Comparison of ENCODE assay signal across 8 mouse cellular contexts in the genomic region with DNA sequence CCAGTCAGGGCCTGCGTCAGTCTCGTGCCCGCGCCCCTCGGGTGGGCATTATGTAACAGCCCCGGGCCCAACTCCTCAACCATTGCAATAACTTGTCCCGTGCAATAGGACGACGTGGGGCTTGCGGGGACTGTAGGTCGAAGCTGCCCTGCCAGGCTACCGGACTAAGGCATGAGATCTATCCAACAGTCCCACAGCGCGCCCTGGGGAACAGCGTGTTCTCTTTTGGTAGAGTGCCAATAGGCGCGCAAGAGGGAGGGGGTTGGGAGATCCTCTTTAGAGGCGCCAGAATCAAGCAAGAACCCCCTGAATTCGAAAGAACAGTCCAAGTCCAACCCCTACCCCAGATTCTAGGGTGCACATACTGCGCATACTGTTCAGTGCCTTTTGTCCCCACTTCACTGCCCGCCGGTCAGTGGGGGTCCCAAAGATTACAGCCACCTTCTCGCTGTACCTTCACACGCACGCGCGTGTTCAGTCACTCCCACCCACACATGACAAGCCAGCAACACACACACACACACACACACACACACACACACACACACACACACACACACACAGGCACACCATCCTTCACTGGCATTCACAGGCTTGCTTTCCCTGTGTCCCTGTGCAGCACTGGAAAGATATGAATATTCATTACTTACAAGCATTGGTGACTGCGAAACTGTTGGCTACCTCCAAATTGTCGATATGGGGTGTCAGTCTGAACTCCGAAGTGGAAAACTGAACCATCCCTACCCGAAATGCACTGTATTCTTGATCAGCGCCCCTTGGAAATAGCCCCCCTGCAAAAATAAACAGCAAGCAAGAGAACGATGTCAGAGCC. TPM values are rescaled to one million over a fixed set of nuclear protein-coding genes. Genes with fewer than 3 reads are reported as not detected.
DNase-seq lines count a peak whose midpoint lies in the region; ATAC-seq lines count a peak whose summit lies in the region.

No protein-coding gene starts in this region.

- no peak overlapping the region for H3K9ac ChIP-seq in kidney, embryonic 15.5 days
- H3K9ac ChIP-seq in embryonic facial prominence, embryonic 14.5 days (ENCODE audit: low read depth, low read length), result peak overlapping the region; percentile 21; the same call in 1 of the 2 replicates
- H3K9ac ChIP-seq in intestine, embryonic 15.5 days, result peak overlapping the region; percentile 8; the same call in 1 of the 2 replicates

- DNase-seq in kidney, postnatal 36 days, result no peak
- DNase-seq in adrenal gland, postnatal 14 days, result peak; percentile 41
- DNase-seq in embryonic facial prominence, embryonic 14.5 days (ENCODE audit: low spot score), result peak; percentile 38
- peak; percentile 6 for DNase-seq in liver
- DNase-seq in right cerebral cortex, adult 18-20 months, result peak; percentile 71
- no peak for DNase-seq in T-cell, adult 2 months (ENCODE audit: low spot score)

- 7% methylated on average over 33 of the region's 33 CpGs for WGBS in kidney, embryonic 15.5 days
- 9% methylated on average over 33 of the region's 33 CpGs for WGBS in embryonic facial prominence, embryonic 14.5 days
- WGBS in intestine, embryonic 15.5 days, result 12% methylated on average over 33 of the region's 33 CpGs

- H3K27ac ChIP-seq in kidney, embryonic 15.5 days, result no peak overlapping the region
- no peak overlapping the region for H3K27ac ChIP-seq in embryonic facial prominence, embryonic 14.5 days (replicated peaks; ENCODE audit: low read depth, low read length)
- no peak overlapping the region for H3K27ac ChIP-seq in intestine, embryonic 15.5 days

- peak overlapping the region; percentile 62 for H3K4me2 ChIP-seq in kidney, embryonic 15.5 days
- H3K4me2 ChIP-seq in embryonic facial prominence, embryonic 14.5 days (ENCODE audit: low read depth, low read length), result peak overlapping the region; percentile 79
- peak overlapping the region; percentile 69 for H3K4me2 ChIP-seq in intestine, embryonic 15.5 days (replicated peaks)

- ATAC-seq in kidney, embryonic 15.5 days (replicated peaks; ENCODE audit: low FRiP score), result peak; percentile 52; the same call in 1 of the 2 replicates
- peak; percentile 48; the same call in 1 of the 2 replicates for ATAC-seq in embryonic facial prominence, embryonic 14.5 days (ENCODE audit: low read depth)
- peak; percentile 50; the same call in 1 of the 2 replicates for ATAC-seq in intestine, embryonic 15.5 days

- H3K4me3 ChIP-seq in kidney, embryonic 15.5 days (replicated peaks), result peak overlapping the region; percentile 36
- H3K4me3 ChIP-seq in embryonic facial prominence, embryonic 14.5 days (ENCODE audit: low read depth, low read length), result peak overlapping the region; percentile 42
- peak overlapping the region; percentile 30 for H3K4me3 ChIP-seq in intestine, embryonic 15.5 days (replicated peaks)

- peaks cover 31% of the 10 kb centered on the region for H3K27me3 ChIP-seq in kidney, embryonic 15.5 days
- peaks cover 27% of the 10 kb centered on the region for H3K27me3 ChIP-seq in embryonic facial prominence, embryonic 14.5 days (replicated peaks; ENCODE audit: control insufficient read depth, insufficient read depth, low read length)
- peaks cover 19% of the 10 kb centered on the region for H3K27me3 ChIP-seq in intestine, embryonic 15.5 days (replicated peaks)

- no peaks in the 10 kb centered on the region for H3K9me3 ChIP-seq in kidney, embryonic 15.5 days (replicated peaks)
- no peaks in the 10 kb centered on the region for H3K9me3 ChIP-seq in embryonic facial prominence, embryonic 14.5 days (ENCODE audit: control insufficient read depth, low read length)
- no peaks in the 10 kb centered on the region for H3K9me3 ChIP-seq in intestine, embryonic 15.5 days

- no peaks in the 10 kb centered on the region for H3K36me3 ChIP-seq in kidney, embryonic 15.5 days
- H3K36me3 ChIP-seq in embryonic facial prominence, embryonic 14.5 days (ENCODE audit: control insufficient read depth, insufficient read depth, low read length), result no peaks in the 10 kb centered on the region
- H3K36me3 ChIP-seq in intestine, embryonic 15.5 days, result no peaks in the 10 kb centered on the region

- H3K4me1 ChIP-seq in kidney, embryonic 15.5 days, result peaks cover 24% of the 10 kb centered on the region
- H3K4me1 ChIP-seq in embryonic facial prominence, embryonic 14.5 days (ENCODE audit: control insufficient read depth, insufficient read depth, low read length), result peaks cover 18% of the 10 kb centered on the region; the same call in 1 of the 2 replicates
- peaks cover 11% of the 10 kb centered on the region; the same call in 1 of the 2 replicates for H3K4me1 ChIP-seq in intestine, embryonic 15.5 days (replicated peaks)

RNA-seq across cellular contexts. Expression of a gene that starts 1.4 kb away (rescaled TPM):
- 0.72 and 1.1 TPM in 2 replicates for polyA plus RNA-seq in kidney, embryonic 15.5 days (2015; fragmentation: Nextera tagmentation; extraction: Ambion mirVana)
- total RNA-seq in adrenal gland, postnatal 14 days (2021), result 11.9 and 15.8 TPM in 2 replicates
- 3.6 and 3.9 TPM in 2 replicates for polyA plus RNA-seq in embryonic facial prominence, embryonic 14.5 days (2014; fragmentation: Nextera tagmentation; extraction: Ambion mirVana)
- polyA plus RNA-seq in intestine, embryonic 15.5 days (2015; fragmentation: Nextera tagmentation; extraction: Ambion mirVana), result 2.4 TPM in 2 replicates

Comparison
In these comparisons a context has a peak if more than half of its experiments do, and no peak if none do; other contexts are left out.
1. DNase-seq: peak in adrenal gland, postnatal 14 days (single experiment), embryonic facial prominence, embryonic 14.5 days (single experiment), liver (single experiment) and right cerebral cortex, adult 18-20 months (single experiment); none in kidney, postnatal 36 days (0 of 2) and T-cell, adult 2 months (single experiment).
2. Peak in every context shown above with its lines, with median percentiles within 50 percentile points of each other: ATAC-seq, H3K4me2 ChIP-seq and H3K4me3 ChIP-seq.